8 mouse cellular contexts compared by ENCODE assay signal in the genomic region with DNA sequence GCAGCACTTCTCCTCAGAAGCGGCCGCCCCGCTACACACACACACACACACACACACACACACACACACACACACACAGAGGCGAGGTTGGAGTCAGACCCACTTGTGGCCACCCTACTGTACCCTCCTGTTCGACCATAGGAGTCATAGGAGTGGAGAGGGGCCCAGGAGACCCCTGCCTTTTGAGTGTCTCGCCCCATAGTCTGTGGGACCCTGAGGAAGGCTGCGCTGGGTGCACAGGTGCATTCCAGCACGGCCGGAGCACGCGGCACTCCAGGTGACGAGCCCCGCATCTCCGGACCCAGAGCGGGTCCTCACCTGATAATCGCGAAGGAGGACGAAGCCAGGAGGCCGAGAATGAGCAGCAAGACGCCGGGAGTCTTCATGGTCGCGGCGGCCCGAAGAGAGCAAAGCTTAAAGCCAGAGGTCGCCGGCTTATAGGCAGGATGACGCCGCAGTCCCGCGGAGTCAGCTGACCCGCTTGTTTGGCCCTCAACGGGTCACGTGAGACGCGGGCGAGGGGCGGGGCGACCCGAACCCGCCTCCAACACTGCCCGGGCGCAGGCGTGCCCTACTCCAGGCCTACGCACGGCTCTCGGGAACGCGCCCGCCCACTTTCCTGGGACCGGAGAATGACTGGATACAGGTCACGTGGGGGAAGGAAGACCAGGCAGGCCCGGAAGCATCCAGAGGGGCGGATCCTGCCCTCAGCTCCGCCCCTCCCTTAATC. TPM values are rescaled to one million over a fixed set of nuclear protein-coding genes. Genes with fewer than 3 reads are reported as not detected.
DNase-seq lines count a peak whose midpoint lies in the region; ATAC-seq lines count a peak whose summit lies in the region.

A gene (minus strand): TSS at position 620 of the 730 bp plus-strand sequence.

- peak within 1 kb of the TSS; percentile 94 for H3K4me2 ChIP-seq in hindbrain, embryonic 13.5 days

- H3K36me3 ChIP-seq in hindbrain, embryonic 13.5 days: peaks cover 34% of the 10 kb centered on the region

- peak within 1 kb of the TSS; percentile 86 for H3K9ac ChIP-seq in hindbrain, embryonic 13.5 days

- peak within 1 kb of the TSS; percentile 65 for H3K4me3 ChIP-seq in hindbrain, embryonic 13.5 days

- H3K27ac ChIP-seq in hindbrain, embryonic 13.5 days: peak within 1 kb of the TSS; percentile 82

- no peaks in the 10 kb centered on the region for H3K9me3 ChIP-seq in hindbrain, embryonic 13.5 days

- WGBS in hindbrain, embryonic 13.5 days: under 1% methylated on average over 55 of the region's 55 CpGs

- peaks cover 6% of the 10 kb centered on the region; the same call in 1 of the 2 replicates for H3K27me3 ChIP-seq in hindbrain, embryonic 13.5 days

- H3K4me1 ChIP-seq in hindbrain, embryonic 13.5 days (replicated peaks): peaks cover 24% of the 10 kb centered on the region

- peak; percentile 98 for DNase-seq in NIH3T3 (ENCODE audit: low read depth)
- peak; percentile 99 for DNase-seq in cerebellum, postnatal 10 days
- DNase-seq in frontal cortex, postnatal 14 days (ENCODE audit: low spot score in 2 of 2): peak; percentile 94
- DNase-seq in layer of hippocampus, postnatal 25 days (ENCODE audit: extremely low spot score in 1 of 2, low spot score in 1 of 2): peak; percentile 86 to 90
- DNase-seq in lung, postnatal 25 days (ENCODE audit: low spot score): peak; percentile 98
- DNase-seq in retina, embryonic 14.5 days (ENCODE audit: low spot score): peak; percentile 98
- peak; percentile 96 for DNase-seq in thymus, postnatal 4 days

- ATAC-seq in hindbrain, embryonic 13.5 days (ENCODE audit: low FRiP score): peak; percentile 96

RNA-seq across cellular contexts. Expression of the gene that starts here (rescaled TPM):
- polyA plus RNA-seq in hindbrain, embryonic 13.5 days (2015; fragmentation: Nextera tagmentation; extraction: Ambion mirVana): 270 and 293 TPM in 2 replicates
- 100 to 1,000 TPM; 313 to 344 TPM for total RNA-seq in layer of hippocampus, postnatal 25 days (2021)

Comparison
In these comparisons a context has a peak if more than half of its experiments do, and no peak if none do; other contexts are left out.
1. Peak in every context shown above with its lines: DNase-seq, ATAC-seq, H3K4me3 ChIP-seq and H3K27ac ChIP-seq.